Mouse (Mus musculus): Measurements from ENCODE around the gene Tcf7l2.

Tcf7l2 gene

GRCm38 (mm10) chr19:55861746-55862145 lies 120.1 kb downstream of the Tcf7l2 start:
- no peak for DNase-seq (ENCODE audit: low spot score)

- DNase-seq (ENCODE audit: low spot score), result no peak
Observed at GRCm38 (mm10) chr19:55862559-55862958, 120.9 kb downstream of the Tcf7l2 start.

- no peak for DNase-seq (ENCODE audit: low spot score)
Observed at GRCm38 (mm10) chr19:55865049-55865448, 123.4 kb downstream of the Tcf7l2 start.

GRCm38 (mm10) chr19:55865774-55866578 lies 124.4 kb downstream of the Tcf7l2 start:
- DNase-seq (ENCODE audit: low spot score), result no peak

- no peak for DNase-seq (ENCODE audit: low spot score)
Observed at GRCm38 (mm10) chr19:55867255-55867654, 125.6 kb downstream of the Tcf7l2 start.

- no peak for DNase-seq (ENCODE audit: low spot score)
Observed at GRCm38 (mm10) chr19:55867905-55868304, 126.3 kb downstream of the Tcf7l2 start.

- DNase-seq (ENCODE audit: low spot score), result no peak
Observed at GRCm38 (mm10) chr19:55868597-55868996, 127.0 kb downstream of the Tcf7l2 start.

GRCm38 (mm10) chr19:55870825-55871224 lies 129.2 kb downstream of the Tcf7l2 start:
- DNase-seq (ENCODE audit: low spot score), result no peak

- no peak for DNase-seq (ENCODE audit: low spot score)
Observed at GRCm38 (mm10) chr19:55871496-55871895, 129.9 kb downstream of the Tcf7l2 start.

- DNase-seq (ENCODE audit: low spot score), result no peak
Observed at GRCm38 (mm10) chr19:55873221-55873620, 131.6 kb downstream of the Tcf7l2 start.

- DNase-seq (ENCODE audit: low spot score), result no peak
Observed at GRCm38 (mm10) chr19:55876501-55876900, 134.9 kb downstream of the Tcf7l2 start.

- peak; percentile 83 for DNase-seq (ENCODE audit: low spot score)
Observed at GRCm38 (mm10) chr19:55877404-55877915, 135.8 kb downstream of the Tcf7l2 start.

GRCm38 (mm10) chr19:55880664-55881359 lies 139.2 kb downstream of the Tcf7l2 start:
- DNase-seq (ENCODE audit: low spot score), result no peak

GRCm38 (mm10) chr19:55886536-55886935 lies 144.9 kb downstream of the Tcf7l2 start:
- no peak for DNase-seq (ENCODE audit: low spot score)

GRCm38 (mm10) chr19:55891692-55892183 lies 150.1 kb downstream of the Tcf7l2 start:
- DNase-seq (ENCODE audit: low spot score), result no peak

- DNase-seq (ENCODE audit: low spot score), result no peak
Observed at GRCm38 (mm10) chr19:55893557-55893956, 151.9 kb downstream of the Tcf7l2 start.

- no peak for DNase-seq (ENCODE audit: low spot score)
Observed at GRCm38 (mm10) chr19:55894396-55894795, 152.8 kb downstream of the Tcf7l2 start.

- peak; percentile 77 for DNase-seq (ENCODE audit: low spot score)
Observed at GRCm38 (mm10) chr19:55895317-55895716, 153.7 kb downstream of the Tcf7l2 start.

- no peak for DNase-seq (ENCODE audit: low spot score)
Observed at GRCm38 (mm10) chr19:55895807-55896420, 154.3 kb downstream of the Tcf7l2 start.

GRCm38 (mm10) chr19:55896629-55897028 lies 155.0 kb downstream of the Tcf7l2 start:
- DNase-seq (ENCODE audit: low spot score), result no peak

- DNase-seq (ENCODE audit: low spot score), result no peak
Observed at GRCm38 (mm10) chr19:55902573-55903385, 161.2 kb downstream of the Tcf7l2 start.

GRCm38 (mm10) chr19:55909039-55909438 lies 167.4 kb downstream of the Tcf7l2 start:
- no peak for DNase-seq (ENCODE audit: low spot score)

Data from testis, postnatal 10 days (tissue).